Mouse (Mus musculus) intestine, embryonic 15.5 days (tissue): Measurements from ENCODE around the gene Ccm2. TPM values are rescaled to one million over a fixed set of nuclear protein-coding genes. Genes with fewer than 3 reads are reported as not detected.

Source experiments
- ATAC-seq: fragments of 200-750 bp; cut with Nextera tagmentation; 2 replicates; pipeline ENCODE4 v1.8.0; 2017; ENCODE audit warnings: moderate TSS enrichment, moderate library complexity
- H3K27ac ChIP-seq: fragments of 300-500 bp; sonication (generic); 2 replicates; pipeline ENCODE4 v1.5.1; 2015; ENCODE audit warnings: mild to moderate bottlenecking, inconsistent platforms
- H3K27me3 ChIP-seq: fragments of 300-500 bp; sonication (generic); replicated peaks from 2 replicates; pipeline ENCODE4 v1.6.1; 2015; ENCODE audit warnings: inconsistent platforms
- H3K36me3 ChIP-seq: fragments of 300-500 bp; sonication (generic); 2 replicates; pipeline ENCODE4 v1.6.1; 2015; ENCODE audit warnings: inconsistent platforms
- H3K4me1 ChIP-seq: fragments of 300-500 bp; sonication (generic); replicated peaks from 2 replicates; pipeline ENCODE4 v1.6.1; 2015; ENCODE audit warnings: inconsistent platforms
- H3K4me2 ChIP-seq: fragments of 300-500 bp; sonication (generic); replicated peaks from 2 replicates; pipeline ENCODE4 v1.6.1; 2015; ENCODE audit warnings: mild to moderate bottlenecking, inconsistent platforms
- H3K4me3 ChIP-seq: fragments of 300-500 bp; sonication (generic); replicated peaks from 2 replicates; pipeline ENCODE4 v1.5.1; 2015; ENCODE audit warnings: inconsistent platforms
- H3K9ac ChIP-seq: fragments of 300-500 bp; sonication (generic); 2 replicates; pipeline ENCODE4 v1.6.1; 2015; ENCODE audit warnings: inconsistent platforms
- H3K9me3 ChIP-seq: fragments of 300-500 bp; sonication (generic); 2 replicates; pipeline ENCODE4 v1.6.1; 2016; ENCODE audit warnings: inconsistent platforms
- WGBS: fragments of 180-500 bp; shearing (Covaris S2); methylation state at CpG from one replicate; pipeline ENCODE4 v1.1.7; 2015; 5-methylcytosine and 5-hydroxymethylcytosine counted together
- polyA plus RNA-seq: library from polyadenylated mRNA; unstranded; fragments of >200 nt; fragmentation: Nextera tagmentation; extraction: Ambion mirVana; gene quantifications from 2 replicates; pipeline ENCODE4 v1.2.1, GENCODE M21; 2015

Gene Ccm2
- polyA plus RNA-seq, 1 experiment from 2014 or later = 73.8 TPM

GRCm38 (mm10) chr11:6590933-6591675 is 44.4 kb downstream of the Ccm2 start:
- Histone ChIP-seq H3K4me3 (no peak overlapping the region), H3K9ac (no peak overlapping the region), H3K4me1 (no peaks in the 10 kb centered on the region), H3K27ac (no peak overlapping the region), H3K9me3 (no peaks in the 10 kb centered on the region), H3K4me2 (no peak overlapping the region), H3K36me3 (peaks cover 56% of the 10 kb centered on the region), H3K27me3 (no peaks in the 10 kb centered on the region)
- ATAC-seq = no peak
- WGBS = 90% methylated on average over 10 of the region's 10 CpGs

- Histone ChIP-seq H3K36me3 (peaks cover 66% of the 10 kb centered on the region), H3K4me3 (no peak overlapping the region), H3K27me3 (no peaks in the 10 kb centered on the region), H3K9me3 (no peaks in the 10 kb centered on the region), H3K4me2 (no peak overlapping the region), H3K27ac (no peak overlapping the region; the same call in 1 of the 2 replicates), H3K4me1 (no peaks in the 10 kb centered on the region; the same call in 1 of the 2 replicates), H3K9ac (no peak overlapping the region)
- ATAC-seq = no peak
- WGBS = 73% methylated on average over 11 of the region's 11 CpGs
These were observed 46.7 kb downstream of the Ccm2 start for GRCm38 (mm10) chr11:6593406-6593805.

GRCm38 (mm10) chr11:6594845-6595244 is 48.2 kb downstream of the Ccm2 start:
- no peak overlapping the region for H3K9ac ChIP-seq
- H3K27ac ChIP-seq = no peak overlapping the region
- peaks cover 8% of the 10 kb centered on the region for H3K4me1 ChIP-seq
- ATAC-seq = no peak
- peaks cover 61% of the 10 kb centered on the region for H3K36me3 ChIP-seq
- no peak overlapping the region for H3K4me2 ChIP-seq
- no peak overlapping the region for H3K4me3 ChIP-seq
- no peaks in the 10 kb centered on the region for H3K27me3 ChIP-seq
- WGBS = 79% methylated on average over 6 of the region's 6 CpGs
- H3K9me3 ChIP-seq = no peaks in the 10 kb centered on the region

- Histone ChIP-seq H3K27me3 (no peaks in the 10 kb centered on the region), H3K4me1 (peaks cover 13% of the 10 kb centered on the region), H3K4me3 (no peak overlapping the region), H3K9ac (no peak overlapping the region), H3K36me3 (peaks cover 56% of the 10 kb centered on the region), H3K9me3 (no peaks in the 10 kb centered on the region), H3K4me2 (no peak overlapping the region), H3K27ac (no peak overlapping the region)
- WGBS = 88% methylated on average over 5 of the region's 5 CpGs
- ATAC-seq = no peak
These were observed 48.7 kb downstream of the Ccm2 start for GRCm38 (mm10) chr11:6595339-6595738.

GRCm38 (mm10) chr11:6596205-6596604 is 49.5 kb downstream of the Ccm2 start:
- Histone ChIP-seq H3K9me3 (no peaks in the 10 kb centered on the region), H3K4me2 (no peak overlapping the region), H3K9ac (no peak overlapping the region), H3K36me3 (peaks cover 49% of the 10 kb centered on the region), H3K4me3 (no peak overlapping the region), H3K27ac (no peak overlapping the region), H3K4me1 (peaks cover 13% of the 10 kb centered on the region), H3K27me3 (no peaks in the 10 kb centered on the region)
- 96% methylated on average over 6 of the region's 6 CpGs for WGBS
- no peak for ATAC-seq

- H3K4me1 ChIP-seq = peaks cover 13% of the 10 kb centered on the region
- H3K27me3 ChIP-seq = no peaks in the 10 kb centered on the region
- ATAC-seq = no peak
- 83% methylated on average over 3 of the region's 3 CpGs for WGBS
- H3K36me3 ChIP-seq = peaks cover 49% of the 10 kb centered on the region
- H3K9me3 ChIP-seq = no peaks in the 10 kb centered on the region
- H3K27ac ChIP-seq = no peak overlapping the region
- H3K4me3 ChIP-seq = no peak overlapping the region
- no peak overlapping the region for H3K4me2 ChIP-seq
- H3K9ac ChIP-seq = no peak overlapping the region
These were observed 49.9 kb downstream of the Ccm2 start for GRCm38 (mm10) chr11:6596616-6597015.

GRCm38 (mm10) chr11:6597523-6597922 is 50.8 kb downstream of the Ccm2 start:
- no peak overlapping the region for H3K4me2 ChIP-seq
- no peak for ATAC-seq
- H3K9me3 ChIP-seq = no peaks in the 10 kb centered on the region
- WGBS = 75% methylated on average over 7 of the region's 7 CpGs
- no peaks in the 10 kb centered on the region for H3K27me3 ChIP-seq
- H3K4me3 ChIP-seq = no peak overlapping the region
- H3K9ac ChIP-seq = no peak overlapping the region
- peaks cover 19% of the 10 kb centered on the region for H3K4me1 ChIP-seq
- peaks cover 44% of the 10 kb centered on the region for H3K36me3 ChIP-seq
- no peak overlapping the region for H3K27ac ChIP-seq

GRCm38 (mm10) chr11:6598191-6598889 is 51.7 kb downstream of the Ccm2 start:
- H3K9ac ChIP-seq = no peak overlapping the region
- 60% methylated on average over 19 of the region's 19 CpGs for WGBS
- no peak overlapping the region for H3K4me2 ChIP-seq
- H3K4me3 ChIP-seq = no peak overlapping the region
- H3K4me1 ChIP-seq = peaks cover 22% of the 10 kb centered on the region
- peaks cover 36% of the 10 kb centered on the region for H3K36me3 ChIP-seq
- no peaks in the 10 kb centered on the region for H3K27me3 ChIP-seq
- no peak for ATAC-seq
- no peaks in the 10 kb centered on the region for H3K9me3 ChIP-seq
- no peak overlapping the region for H3K27ac ChIP-seq

GRCm38 (mm10) chr11:6599011-6599681 is 52.5 kb downstream of the Ccm2 start:
- Histone ChIP-seq H3K4me2 (no peak overlapping the region), H3K9me3 (no peaks in the 10 kb centered on the region), H3K27ac (no peak overlapping the region), H3K4me1 (peaks cover 30% of the 10 kb centered on the region), H3K27me3 (peaks cover 3% of the 10 kb centered on the region; the same call in 1 of the 2 replicates), H3K9ac (no peak overlapping the region), H3K4me3 (no peak overlapping the region), H3K36me3 (peaks cover 31% of the 10 kb centered on the region)
- ATAC-seq = no peak
- 27% methylated on average over 27 of the region's 27 CpGs for WGBS

GRCm38 (mm10) chr11:6599831-6600230 is 53.1 kb downstream of the Ccm2 start:
- no peak overlapping the region for H3K9ac ChIP-seq
- 86% methylated on average over 6 of the region's 6 CpGs for WGBS
- no peak overlapping the region for H3K4me3 ChIP-seq

GRCm38 (mm10) chr11:6600284-6600944 is 53.7 kb downstream of the Ccm2 start:
- no peak overlapping the region for H3K9ac ChIP-seq
- H3K27ac ChIP-seq = no peak overlapping the region
- H3K4me1 ChIP-seq = peaks cover 43% of the 10 kb centered on the region
- H3K9me3 ChIP-seq = no peaks in the 10 kb centered on the region
- peaks cover 19% of the 10 kb centered on the region for H3K36me3 ChIP-seq
- H3K4me2 ChIP-seq = no peak overlapping the region
- H3K27me3 ChIP-seq = peaks cover 16% of the 10 kb centered on the region
- H3K4me3 ChIP-seq = no peak overlapping the region
- 84% methylated on average over 8 of the region's 8 CpGs for WGBS
- ATAC-seq = no peak

More at GRCm38 (mm10) chr11:6599831-6600230, 53.1 kb downstream of the Ccm2 start:
- no peak overlapping the region for H3K4me2 ChIP-seq
- peaks cover 25% of the 10 kb centered on the region for H3K36me3 ChIP-seq
- H3K4me1 ChIP-seq = peaks cover 37% of the 10 kb centered on the region
- ATAC-seq = no peak
- H3K27me3 ChIP-seq = peaks cover 10% of the 10 kb centered on the region
- no peak overlapping the region for H3K27ac ChIP-seq
- H3K9me3 ChIP-seq = no peaks in the 10 kb centered on the region
